Mouse (Mus musculus) layer of hippocampus, postnatal 14 days (tissue): Measurements from ENCODE around the gene Gm19426. TPM values are rescaled to one million over a fixed set of nuclear protein-coding genes. Genes with fewer than 3 reads are reported as not detected.

Experiments
- DNase-seq, 2 experiments: peaks; one replicate each; pipeline ENCODE4 v3.0.0; 2021 to 2022; ENCODE audit warnings: low spot score in 2 of 2, mixed read lengths in 1 of 2
- long read RNA-seq, 2 experiments: library from polyadenylated mRNA; stranded (forward); transcript quantifications; one replicate each; pipeline ENCODE4 v2.0.0; 2021
- total RNA-seq, 2 experiments: library from RNA; stranded (reverse); gene quantifications; 2 replicates each; pipeline ENCODE4 v1.2.3; 2021

Gm19426 gene
- 1 to 10 TPM; 2.6 to 3.7 TPM for total RNA-seq
- long read RNA-seq, experiment 1, partial matches to known transcripts, result 0 of 1 reads
- long read RNA-seq, experiment 1, other reads (novel, unspliced or antisense), result 0 of 1 reads
- long read RNA-seq, experiment 2, partial matches to known transcripts, result 0 of 2 reads
- long read RNA-seq, experiment 2, other reads (novel, unspliced or antisense), result 0 of 2 reads

GRCm38 (mm10) chr2:84743561-84743960, at the start of gene Gm19426:
Gm19426 (minus strand) TSS chr2:84743655.
- peak; percentile 63 to 85 for DNase-seq

GRCm38 (mm10) chr2:84793154-84793553, 49.7 kb upstream of the Gm19426 start:
- DNase-seq, result no peak

- DNase-seq, result no peak
Measured at GRCm38 (mm10) chr2:84792516-84792915, 49.1 kb upstream of the Gm19426 start.

- no peak for DNase-seq
Measured at GRCm38 (mm10) chr2:84790418-84790817, 47.0 kb upstream of the Gm19426 start.

- no peak for DNase-seq
Measured at GRCm38 (mm10) chr2:84788316-84788715, 44.9 kb upstream of the Gm19426 start.

GRCm38 (mm10) chr2:84783840-84784566, 40.5 kb upstream of the Gm19426 start:
- DNase-seq, result no peak

GRCm38 (mm10) chr2:84783315-84783714, 39.9 kb upstream of the Gm19426 start:
- no peak for DNase-seq

GRCm38 (mm10) chr2:84779210-84779609, 35.8 kb upstream of the Gm19426 start:
- no peak for DNase-seq

GRCm38 (mm10) chr2:84777706-84778105, 34.3 kb upstream of the Gm19426 start:
- no peak for DNase-seq

- no peak for DNase-seq
Measured at GRCm38 (mm10) chr2:84775665-84776064, 32.2 kb upstream of the Gm19426 start.

GRCm38 (mm10) chr2:84775241-84775640, 31.8 kb upstream of the Gm19426 start, which contains the start of gene Serping1:
Serping1 (minus strand) TSS chr2:84775444.
- DNase-seq, result no peak

GRCm38 (mm10) chr2:84774751-84775150, 31.3 kb upstream of the Gm19426 start:
- DNase-seq, result peak; percentile 11 to 14

GRCm38 (mm10) chr2:84773195-84773594, 29.7 kb upstream of the Gm19426 start:
- no peak for DNase-seq

- no peak for DNase-seq
Measured at GRCm38 (mm10) chr2:84772454-84772853, 29.0 kb upstream of the Gm19426 start.

- DNase-seq, result no peak
Measured at GRCm38 (mm10) chr2:84770501-84770900, 27.0 kb upstream of the Gm19426 start.

GRCm38 (mm10) chr2:84762818-84763217, 19.4 kb upstream of the Gm19426 start:
- DNase-seq, result no peak

- no peak for DNase-seq
Measured at GRCm38 (mm10) chr2:84762295-84762694, 18.8 kb upstream of the Gm19426 start.

GRCm38 (mm10) chr2:84761840-84762239, 18.4 kb upstream of the Gm19426 start:
- no peak for DNase-seq

GRCm38 (mm10) chr2:84761309-84761708, 17.9 kb upstream of the Gm19426 start:
- no peak for DNase-seq

- DNase-seq, result no peak
Measured at GRCm38 (mm10) chr2:84760777-84761176, 17.3 kb upstream of the Gm19426 start.

GRCm38 (mm10) chr2:84758542-84759127, 15.2 kb upstream of the Gm19426 start:
- DNase-seq, result peak in 1 of 2 experiments; percentile 18

GRCm38 (mm10) chr2:84757026-84757682, 13.7 kb upstream of the Gm19426 start:
- DNase-seq, result no peak
